Mouse (Mus musculus): ENCODE results near the gene Cdpf1. TPM values are rescaled to one million over a fixed set of nuclear protein-coding genes. Genes with fewer than 3 reads are reported as not detected.

Cdpf1 gene
- 28.3 TPM for polyA plus RNA-seq (2015; fragmentation: Illumina TruSeq; extraction: RNeasy Lipid Tissue Mini Kit (QIAGEN cat#74804); ENCODE audit: low read depth, low replicate concordance)

GRCm38 (mm10) chr15:85811535-85812277 is at the start of gene Cdpf1:
Gene Cdpf1 (minus strand): TSS chr15:85811697.

DNA sequence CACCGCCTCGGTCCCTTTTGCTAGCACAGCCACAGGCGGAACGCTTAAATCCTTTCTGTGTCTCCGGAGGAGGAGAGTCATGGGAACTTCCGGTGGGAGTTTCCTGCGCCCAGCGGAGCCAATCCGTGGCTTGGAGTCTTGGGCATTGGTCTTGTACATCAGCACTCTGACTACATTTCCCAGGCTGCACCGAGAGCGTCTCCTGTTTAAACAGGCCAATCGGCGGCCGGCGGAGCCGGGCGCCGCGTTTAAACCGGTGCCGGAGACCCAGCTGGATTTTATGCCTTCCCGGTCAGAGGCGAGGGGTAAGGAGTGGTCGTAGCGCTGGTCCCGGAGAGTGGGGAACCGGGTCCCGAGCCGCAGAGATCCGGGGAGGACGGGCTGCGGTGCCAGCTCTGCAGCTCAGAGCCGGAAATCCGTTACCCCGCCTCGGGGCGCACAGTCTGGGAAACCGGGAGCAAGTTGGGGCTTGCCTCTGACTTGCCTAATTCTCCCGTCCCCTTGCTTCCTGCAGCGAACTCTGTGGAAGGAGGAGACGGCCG is 48.1 kb upstream of the Cdpf1 start, which contains the start of gene Gtse1:
Gtse1 (plus strand) TSS at position 256 of the 542 bp plus-strand sequence.

DNA sequence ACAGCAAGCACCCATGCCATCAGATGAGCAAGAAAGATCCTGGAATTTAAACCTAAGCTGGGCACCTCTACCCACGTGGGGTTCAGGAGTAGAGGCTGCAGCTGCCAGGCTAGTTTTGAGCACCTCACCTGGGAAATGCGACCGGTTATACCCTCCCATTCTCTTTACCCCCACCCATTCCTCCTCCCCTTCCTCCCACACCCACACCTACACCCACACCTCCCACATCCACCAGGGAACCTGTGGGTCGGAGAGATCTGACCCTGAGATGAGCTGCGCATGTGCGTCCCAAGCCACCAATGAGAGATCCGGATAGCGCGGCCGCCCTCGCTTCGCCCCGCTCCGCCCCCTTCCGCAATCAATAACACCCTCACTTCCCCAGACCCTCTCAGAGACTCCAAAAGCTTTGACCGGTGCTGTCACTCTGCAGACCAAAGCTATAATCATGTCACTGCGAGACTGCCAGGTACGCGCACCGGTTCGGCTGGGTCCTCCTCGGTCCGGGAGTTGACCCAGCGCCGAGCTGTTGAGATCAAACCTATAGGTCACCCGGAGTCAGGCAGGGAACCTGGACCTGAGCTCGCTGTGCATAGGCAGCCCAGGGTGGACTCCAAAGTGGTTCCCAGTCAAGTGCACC is 20.6 kb upstream of the Cdpf1 start, which contains the start of gene Ttc38:
Ttc38 (plus strand) TSS at position 353 of the 637 bp plus-strand sequence.

DNA sequence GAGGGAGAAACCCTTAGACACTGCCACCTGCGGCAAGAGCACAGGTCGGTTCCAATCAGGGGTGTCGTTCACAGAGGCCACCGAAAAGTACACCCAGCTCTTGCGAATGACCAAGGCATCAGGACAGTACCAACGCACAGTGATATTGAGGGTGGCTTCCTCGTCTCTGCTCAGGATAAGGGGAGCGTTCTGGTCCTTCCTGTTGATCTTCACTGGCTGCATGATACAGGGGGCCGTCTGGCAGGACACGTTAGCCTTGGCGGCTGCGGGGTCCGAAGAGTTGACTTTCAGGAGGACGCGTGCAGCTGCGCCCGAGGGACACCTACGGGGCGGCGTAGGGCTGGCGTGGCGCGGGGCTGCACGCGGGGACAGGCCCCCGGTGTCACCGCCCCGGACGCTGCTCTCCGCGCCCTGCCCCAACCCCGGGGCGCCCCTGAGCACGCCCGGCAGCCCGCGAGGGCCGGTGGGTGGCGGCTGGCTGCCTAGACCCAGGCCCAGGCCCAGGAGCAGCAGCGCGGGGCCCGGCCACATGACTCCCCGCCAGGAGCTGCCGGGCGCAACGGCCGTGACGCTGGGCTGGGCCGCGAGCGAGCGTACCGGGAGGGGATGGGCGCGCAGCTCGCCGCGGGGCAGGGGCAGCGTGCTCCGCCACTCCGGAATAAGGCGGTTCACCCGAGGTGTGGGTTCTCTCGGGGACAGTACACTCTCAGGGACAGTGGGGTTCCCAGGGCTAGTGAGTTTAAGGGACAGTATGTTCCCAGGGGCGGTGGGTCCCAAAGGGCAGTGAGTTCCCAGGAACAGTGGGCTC is 9.9 kb upstream of the Cdpf1 start, which contains the start of gene Pkdrej:
Pkdrej (minus strand) TSS at position 532 of the 808 bp plus-strand sequence.

Other genes starting within 250 kb of the Cdpf1 start
- 20.8 TPM for gene Wnt7b, start 229.2 kb downstream of the Cdpf1 start, polyA plus RNA-seq (2015; fragmentation: Illumina TruSeq; extraction: RNeasy Lipid Tissue Mini Kit (QIAGEN cat#74804); ENCODE audit: low read depth, low replicate concordance)
- 1.3 TPM for gene Ppara, start 76.7 kb downstream of the Cdpf1 start, polyA plus RNA-seq (2015; fragmentation: Illumina TruSeq; extraction: RNeasy Lipid Tissue Mini Kit (QIAGEN cat#74804); ENCODE audit: low read depth, low replicate concordance)
- 0.49 TPM for gene Pkdrej, start 10.0 kb upstream of the Cdpf1 start, polyA plus RNA-seq (2015; fragmentation: Illumina TruSeq; extraction: RNeasy Lipid Tissue Mini Kit (QIAGEN cat#74804); ENCODE audit: low read depth, low replicate concordance)
- 4.5 TPM for gene Ttc38, start 20.6 kb upstream of the Cdpf1 start, polyA plus RNA-seq (2015; fragmentation: Illumina TruSeq; extraction: RNeasy Lipid Tissue Mini Kit (QIAGEN cat#74804); ENCODE audit: low read depth, low replicate concordance)
- gene Gtse1, start 48.0 kb upstream of the Cdpf1 start, polyA plus RNA-seq (2015; fragmentation: Illumina TruSeq; extraction: RNeasy Lipid Tissue Mini Kit (QIAGEN cat#74804); ENCODE audit: low read depth, low replicate concordance): 0.27 TPM
- 28.6 TPM for gene Trmu, start 67.6 kb upstream of the Cdpf1 start, polyA plus RNA-seq (2015; fragmentation: Illumina TruSeq; extraction: RNeasy Lipid Tissue Mini Kit (QIAGEN cat#74804); ENCODE audit: low read depth, low replicate concordance)
- gene Celsr1, start 222.1 kb upstream of the Cdpf1 start, polyA plus RNA-seq (2015; fragmentation: Illumina TruSeq; extraction: RNeasy Lipid Tissue Mini Kit (QIAGEN cat#74804); ENCODE audit: low read depth, low replicate concordance): 1.8 TPM
- gene Gramd4, start 246.0 kb upstream of the Cdpf1 start, polyA plus RNA-seq (2015; fragmentation: Illumina TruSeq; extraction: RNeasy Lipid Tissue Mini Kit (QIAGEN cat#74804); ENCODE audit: low read depth, low replicate concordance): 26.9 TPM

Data from brain, adult 10 weeks (tissue).